Mouse (Mus musculus) layer of hippocampus, adult 9-11 months (tissue): ENCODE data around the gene Lypd5.
"Not testable (repeated sequence)": the region's sequence is repeated elsewhere in the genome, so short reads cannot be mapped to it uniquely, and the experiment has no call there.

Source experiments
- DNase-seq: peaks from one replicate; pipeline ENCODE4 v3.0.0; 2022

Lypd5 gene

GRCm38 (mm10) chr7:24384827-24385226, 35.8 kb downstream of the Lypd5 start:
- DNase-seq, result no peak

GRCm38 (mm10) chr7:24387059-24387556, 38.1 kb downstream of the Lypd5 start:
- DNase-seq, result peak; percentile 88

- DNase-seq, result peak; percentile 67
These were observed 40.7 kb downstream of the Lypd5 start for GRCm38 (mm10) chr7:24389516-24390187.

- no peak for DNase-seq
These were observed 41.5 kb downstream of the Lypd5 start for GRCm38 (mm10) chr7:24390512-24390911.

- DNase-seq, result no peak
These were observed 42.1 kb downstream of the Lypd5 start for GRCm38 (mm10) chr7:24391077-24391476.

GRCm38 (mm10) chr7:24391687-24392086, 42.7 kb downstream of the Lypd5 start:
- no peak for DNase-seq

- no peak for DNase-seq
These were observed 45.1 kb downstream of the Lypd5 start for GRCm38 (mm10) chr7:24394054-24394453.

GRCm38 (mm10) chr7:24394475-24395161, 45.6 kb downstream of the Lypd5 start:
- no peak for DNase-seq

GRCm38 (mm10) chr7:24396832-24397231, 47.8 kb downstream of the Lypd5 start:
- DNase-seq, result no peak

GRCm38 (mm10) chr7:24398364-24398913, 49.4 kb downstream of the Lypd5 start:
- DNase-seq, result no peak

GRCm38 (mm10) chr7:24399256-24400081, 50.5 kb downstream of the Lypd5 start, which contains the start of gene Smg9:
Gene Smg9 (plus strand): TSS chr7:24399619.
- peak; percentile 98 for DNase-seq

- DNase-seq, result no peak
These were observed 51.1 kb downstream of the Lypd5 start for GRCm38 (mm10) chr7:24400082-24400452.

GRCm38 (mm10) chr7:24400489-24400888, 51.5 kb downstream of the Lypd5 start:
- not testable (repeated sequence) for DNase-seq

GRCm38 (mm10) chr7:24402851-24403250, 53.9 kb downstream of the Lypd5 start:
- DNase-seq, result no peak
